Mouse (Mus musculus) CH12.LX (cell line): ENCODE results near the gene Saal1. TPM values are rescaled to one million over a fixed set of nuclear protein-coding genes. Genes with fewer than 3 reads are reported as not detected.

ENCODE experiments used
- DNase-seq: peaks from one replicate; pipeline ENCODE4 v3.0.0-alpha.2; 2013; ENCODE audit errors: extremely low read depth
- H3K27ac ChIP-seq: 2 replicates; pipeline ENCODE4 v1.5.1; 2012; ENCODE audit warnings: low read depth, mild to moderate bottlenecking, control low read depth, moderate library complexity; ENCODE audit not compliant: insufficient read depth
- H3K27me3 ChIP-seq: replicated peaks from 2 replicates; pipeline ENCODE3; 2012; ENCODE audit warnings: inconsistent platforms
- H3K36me3 ChIP-seq, 2 experiments: replicated peaks in 1 of 2; 2 replicates each; pipeline versions ENCODE3 to v1.6.1; 2012; ENCODE audit warnings: inconsistent platforms in 1 of 2, low read length in 1 of 2, mild to moderate bottlenecking in 1 of 2, mixed read lengths in 1 of 2, moderate library complexity in 1 of 2; ENCODE audit not compliant: control insufficient read depth in 1 of 2, insufficient read depth in 1 of 2
- H3K4me1 ChIP-seq, 2 experiments: 2 replicates each; pipeline ENCODE4 v1.6.1; 2012; ENCODE audit warnings: inconsistent platforms in 1 of 2, moderate library complexity in 1 of 2; ENCODE audit not compliant: insufficient read depth in 2 of 2, control insufficient read depth in 1 of 2
- H3K4me2 ChIP-seq: 2 replicates; pipeline ENCODE4 v1.6.1; 2012; ENCODE audit warnings: low read depth, mild to moderate bottlenecking, control low read depth; ENCODE audit not compliant: poor library complexity, insufficient read depth, severe bottlenecking
- H3K4me3 ChIP-seq, 3 experiments: fragments of 150-350 bp in 1 of 3; sonication (generic) in 1 of 3; replicated peaks in 1 of 3; 2 replicates each; pipeline versions ENCODE3 to v1.5.1; 2011 to 2012; ENCODE audit warnings: low read depth in 2 of 3, low read length in 2 of 3, mild to moderate bottlenecking in 2 of 3, moderate library complexity in 2 of 3, control low read depth in 1 of 3, improper control_type of control experiment in 1 of 3, inconsistent platforms in 1 of 3, mixed read lengths in 1 of 3; ENCODE audit not compliant: poor library complexity in 1 of 3
- H3K79me2 ChIP-seq: replicated peaks from 2 replicates; pipeline ENCODE4 v1.6.1; 2012; ENCODE audit warnings: mild to moderate bottlenecking, moderate library complexity; ENCODE audit not compliant: control insufficient read depth, poor library complexity, insufficient read depth, severe bottlenecking; ENCODE audit errors: extremely low read depth
- H3K9ac ChIP-seq: 2 replicates; pipeline ENCODE4 v1.6.1; 2012; ENCODE audit warnings: low read depth, mild to moderate bottlenecking, control low read depth, moderate library complexity; ENCODE audit not compliant: insufficient read depth
- H3K9me3 ChIP-seq: replicated peaks from 2 replicates; pipeline ENCODE3; 2012; ENCODE audit warnings: low read length, inconsistent platforms, mixed read lengths
- EP300 ChIP-seq: IDR thresholded peaks from 2 replicates; pipeline ENCODE4 v1.6.1; 2011; ENCODE audit warnings: low read length, improper control_type of control experiment
- GABPA ChIP-seq: IDR thresholded peaks from 2 replicates; pipeline ENCODE4 v1.6.1; 2012; ENCODE audit warnings: low read depth, low read length, improper control_type of control experiment, inconsistent platforms; ENCODE audit not compliant: insufficient replicate concordance
- HCFC1 ChIP-seq: IDR thresholded peaks from 2 replicates; pipeline ENCODE4 v1.6.1; 2012; ENCODE audit warnings: low read depth, mild to moderate bottlenecking, inconsistent platforms, low read length, improper control_type of control experiment
- IRF4 ChIP-seq: IDR thresholded peaks from 2 replicates; pipeline ENCODE4 v1.6.1; 2014; ENCODE audit warnings: low read depth, mild to moderate bottlenecking, inconsistent platforms, low read length, improper control_type of control experiment
- JUN ChIP-seq: IDR thresholded peaks from 2 replicates; pipeline ENCODE4 v1.6.1; 2011; ENCODE audit warnings: low read depth, mild to moderate bottlenecking, low read length, improper control_type of control experiment, moderate library complexity; ENCODE audit not compliant: insufficient read depth
- JUND ChIP-seq: conservative IDR thresholded peaks from 2 replicates; pipeline ENCODE4 v1.6.1; 2011; ENCODE audit warnings: low read depth, low read length, improper control_type of control experiment
- KAT2A ChIP-seq: IDR thresholded peaks from 2 replicates; pipeline ENCODE4 v1.6.1; 2012; ENCODE audit warnings: low read length, improper control_type of control experiment, inconsistent platforms; ENCODE audit not compliant: insufficient replicate concordance
- MAZ ChIP-seq: IDR thresholded peaks from 2 replicates; pipeline ENCODE4 v1.6.1; 2012; ENCODE audit warnings: low read depth, mild to moderate bottlenecking, inconsistent platforms, low read length, improper control_type of control experiment, moderate library complexity
- MEF2A ChIP-seq: IDR thresholded peaks from 2 replicates; pipeline ENCODE4 v1.6.1; 2014; ENCODE audit warnings: low read depth, mild to moderate bottlenecking, inconsistent platforms, low read length, improper control_type of control experiment, borderline replicate concordance
- MXI1 ChIP-seq: IDR thresholded peaks from 2 replicates; pipeline ENCODE4 v1.6.1; 2011; ENCODE audit warnings: mild to moderate bottlenecking, low read depth, low read length, improper control_type of control experiment
- MYC ChIP-seq: IDR thresholded peaks from 2 replicates; pipeline ENCODE4 v1.6.1; 2011; ENCODE audit warnings: low read depth, mild to moderate bottlenecking, improper control_type of control experiment, low read length
- NRF1 ChIP-seq: IDR thresholded peaks from 2 replicates; pipeline ENCODE4 v1.6.1; 2014; ENCODE audit warnings: low read depth, mild to moderate bottlenecking, inconsistent platforms, low read length, improper control_type of control experiment, moderate library complexity
- RCOR1 ChIP-seq: conservative IDR thresholded peaks from 2 replicates; pipeline ENCODE4 v1.6.1; 2012; ENCODE audit warnings: low read depth, mild to moderate bottlenecking, inconsistent platforms, low read length, improper control_type of control experiment
- SIN3A ChIP-seq: IDR thresholded peaks from 2 replicates; pipeline ENCODE4 v1.6.1; 2012; ENCODE audit warnings: low read length, improper control_type of control experiment, inconsistent platforms
- SMC3 ChIP-seq: IDR thresholded peaks from 2 replicates; pipeline ENCODE4 v1.6.1; 2011; ENCODE audit warnings: low read depth, low read length, improper control_type of control experiment
- TBP ChIP-seq: conservative IDR thresholded peaks from 2 replicates; pipeline ENCODE4 v1.6.1; 2011; ENCODE audit warnings: low read depth, low read length, improper control_type of control experiment
- TCF12 ChIP-seq: IDR thresholded peaks from 2 replicates; pipeline ENCODE4 v1.6.1; 2014; ENCODE audit warnings: low read depth, mild to moderate bottlenecking, inconsistent platforms, low read length, improper control_type of control experiment
- USF1 ChIP-seq: IDR thresholded peaks from 2 replicates; pipeline ENCODE4 v1.6.1; 2014; ENCODE audit warnings: low read depth, mild to moderate bottlenecking, inconsistent platforms, low read length, improper control_type of control experiment
- USF2 ChIP-seq: conservative IDR thresholded peaks from 2 replicates; pipeline ENCODE4 v1.6.1; 2011; ENCODE audit warnings: low read depth, low read length, improper control_type of control experiment
- ZC3H11A ChIP-seq: IDR thresholded peaks from 2 replicates; pipeline ENCODE4 v1.6.1; 2012; ENCODE audit warnings: low read depth, mild to moderate bottlenecking, inconsistent platforms, low read length, improper control_type of control experiment
- ZMIZ1 ChIP-seq: IDR thresholded peaks from 2 replicates; pipeline ENCODE4 v1.6.1; 2012; ENCODE audit warnings: low read depth, mild to moderate bottlenecking, inconsistent platforms, low read length, improper control_type of control experiment
- ZNF384 ChIP-seq: IDR thresholded peaks from 2 replicates; pipeline ENCODE4 v1.6.1; 2012; ENCODE audit warnings: low read depth, low read length, improper control_type of control experiment, inconsistent platforms
- dilution Hi-C: fragments of 300-500 bp; cut with MboI; formaldehyde crosslinking; loops from 2 replicates; pipeline ENCODE4 v1.14.3; 2020; ENCODE audit warnings: low sequenced_read_pairs; ENCODE audit not compliant: extremely low pct_unique_long_range_greater_than_20kb, extremely low pct_ligation_motif_present
- in situ Hi-C: fragments of 300-500 bp; cut with MboI; formaldehyde crosslinking; loops from 3 replicates; pipeline ENCODE4 v1.14.3; 2019; ENCODE audit warnings: low sequenced_read_pairs, low pct_ligation_motif_present, low pct_unique_long_range_greater_than_20kb, mixed read lengths
- polyA plus RNA-seq: library from polyadenylated mRNA; unstranded; fragments of >175 nt; gene quantifications from 2 replicates; pipeline ENCODE4 v1.2.1, GENCODE M21; 2012; ENCODE audit warnings: low read depth; ENCODE audit not compliant: insufficient read length
- total RNA-seq, 2 experiments: library from RNA; depleted of rRNA; stranded (reverse); fragments of 300-350 nt in 1 of 2; fragments of >200 nt in 1 of 2; gene quantifications; 2 replicates each; pipeline ENCODE4 v1.2.3; 2012 to 2014

The Saal1 gene
- total and polyA plus RNA-seq, 3 experiments, result 15.2 to 24.5 (median 16.6) TPM

- H3K9ac ChIP-seq, result no peak within 1 kb of the TSS
- H3K4me2 ChIP-seq, result no peak within 1 kb of the TSS
Observed at GRCm38 (mm10) chr7:46732458-46732857, 22.0 kb upstream of the Saal1 start, which contains the start of gene Saa4. TSS of gene Saa4 (minus strand) at chr7:46732603.

GRCm38 (mm10) chr7:46727584-46727983 lies 17.1 kb upstream of the Saal1 start:
- H3K27me3 ChIP-seq, result no peaks in the 10 kb centered on the region
- no peak overlapping the region for H3K4me3 ChIP-seq
- H3K27ac ChIP-seq, result no peak overlapping the region
- TF ChIP-seq JUND (no peak), EP300 (no peak), IRF4 (no peak), TBP (no peak), MAZ (no peak), JUN (no peak), SMC3 (no peak), ZC3H11A (no peak), HCFC1 (no peak), GABPA (no peak), USF1 (no peak), ZNF384 (no peak), TCF12 (no peak), ZMIZ1 (no peak), MXI1 (no peak), MEF2A (no peak), RCOR1 (no peak), KAT2A (no peak), NRF1 (no peak), USF2 (no peak)
- no peak overlapping the region for H3K4me2 ChIP-seq
- H3K79me2 ChIP-seq, result no peaks in the 10 kb centered on the region
- dilution Hi-C loops (no loop called here), in situ Hi-C loops (no loop called here)
- H3K9ac ChIP-seq, result no peak overlapping the region
- no peak for DNase-seq
- H3K36me3 ChIP-seq, result no peaks in the 10 kb centered on the region
- no peaks in the 10 kb centered on the region for H3K9me3 ChIP-seq
- H3K4me1 ChIP-seq, result peaks cover 6 to 19% of the 10 kb centered on the region in 2 experiments; a peak in 3 of 4 replicates

More at GRCm38 (mm10) chr7:46732458-46732857, 22.0 kb upstream of the Saal1 start, which contains the start of gene Saa4:
- H3K27ac ChIP-seq, result no peak within 1 kb of the TSS
- no peaks in the 10 kb centered on the region for H3K27me3 ChIP-seq
- no peaks in the 10 kb centered on the region for H3K36me3 ChIP-seq
- TF ChIP-seq MYC (no peak), USF1 (no peak), SIN3A (no peak), MEF2A (no peak), IRF4 (no peak)
- TF ChIP-seq, all 38 proteins: peak for 0
- in situ Hi-C loops, result no loop called here
- dilution Hi-C loops, result no loop called here
- H3K79me2 ChIP-seq, result no peaks in the 10 kb centered on the region
- peaks cover 7 to 14% of the 10 kb centered on the region in 2 experiments for H3K4me1 ChIP-seq
- H3K9me3 ChIP-seq, result peaks cover 2% of the 10 kb centered on the region
- no peak for DNase-seq
- H3K4me3 ChIP-seq, result no peak within 1 kb of the TSS
